Comparison of ENCODE assay signal across 8 mouse cellular contexts in genomic region chr2:13407272-13407671, GRCm38 (mm10).
DNase-seq lines count a peak whose midpoint lies in the region; ATAC-seq and TF ChIP-seq lines count a peak whose summit lies in the region.

No protein-coding gene starts in this region.

- WGBS in kidney, postnatal 0 days: 36% methylated on average over 5 of the region's 5 CpGs
- 46% methylated on average over 5 of the region's 5 CpGs for WGBS in heart, embryonic 12.5 days
- 23% methylated on average over 5 of the region's 5 CpGs for WGBS in midbrain, embryonic 12.5 days
- 35% methylated on average over 5 of the region's 5 CpGs for WGBS in liver, embryonic 11.5 days

- DNase-seq in kidney, postnatal 0 days (ENCODE audit: low spot score): peak; percentile 57
- DNase-seq in kidney, adult 8-10 months: no peak
- DNase-seq in adipocyte (ENCODE audit: low spot score): peak; percentile 75
- DNase-seq in spleen, postnatal 14 days (ENCODE audit: low spot score in 2 of 2): no peak
- DNase-seq in liver, embryonic 11.5 days (ENCODE audit: low spot score): no peak
- DNase-seq in cerebellum, postnatal 25 days: no peak

- no peak for TF ChIP-seq CTCF in kidney, postnatal 0 days (IDR thresholded peaks at IDR 0.05; ENCODE audit: low read depth)

- no peak overlapping the region for H3K27ac ChIP-seq in kidney, postnatal 0 days
- peak overlapping the region; percentile 13; the same call in 1 of the 2 replicates for H3K27ac ChIP-seq in heart, embryonic 12.5 days (ENCODE audit: poor library complexity, severe bottlenecking)
- H3K27ac ChIP-seq in midbrain, embryonic 12.5 days (replicated peaks): no peak overlapping the region
- no peak overlapping the region for H3K27ac ChIP-seq in liver, embryonic 11.5 days (ENCODE audit: low read depth, low read length)

- no peaks in the 10 kb centered on the region for H3K4me1 ChIP-seq in kidney, postnatal 0 days (replicated peaks; ENCODE audit: insufficient read depth, low read length)
- H3K4me1 ChIP-seq in heart, embryonic 12.5 days (replicated peaks): peaks cover 9% of the 10 kb centered on the region; the same call in 1 of the 2 replicates
- peaks cover 11% of the 10 kb centered on the region for H3K4me1 ChIP-seq in midbrain, embryonic 12.5 days
- peaks cover 4% of the 10 kb centered on the region for H3K4me1 ChIP-seq in liver, embryonic 11.5 days (replicated peaks; ENCODE audit: control insufficient read depth, insufficient read depth, low read length)

- H3K4me3 ChIP-seq in kidney, postnatal 0 days (replicated peaks; ENCODE audit: low read depth, low read length): no peak overlapping the region
- H3K4me3 ChIP-seq in heart, embryonic 12.5 days: no peak overlapping the region
- H3K4me3 ChIP-seq in midbrain, embryonic 12.5 days: no peak overlapping the region
- H3K4me3 ChIP-seq in liver, embryonic 11.5 days (ENCODE audit: low read depth, low read length): no peak overlapping the region

- H3K4me2 ChIP-seq in kidney, postnatal 0 days (ENCODE audit: low read length): no peak overlapping the region
- H3K4me2 ChIP-seq in heart, embryonic 12.5 days: no peak overlapping the region
- no peak overlapping the region for H3K4me2 ChIP-seq in midbrain, embryonic 12.5 days (replicated peaks)
- H3K4me2 ChIP-seq in liver, embryonic 11.5 days: no peak overlapping the region

- H3K9me3 ChIP-seq in kidney, postnatal 0 days (replicated peaks; ENCODE audit: low read length): no peaks in the 10 kb centered on the region
- no peaks in the 10 kb centered on the region for H3K9me3 ChIP-seq in heart, embryonic 12.5 days (replicated peaks)
- no peaks in the 10 kb centered on the region for H3K9me3 ChIP-seq in midbrain, embryonic 12.5 days
- H3K9me3 ChIP-seq in liver, embryonic 11.5 days (ENCODE audit: control insufficient read depth, low read length): no peaks in the 10 kb centered on the region

- H3K36me3 ChIP-seq in kidney, postnatal 0 days (ENCODE audit: insufficient read depth, low read length): no peaks in the 10 kb centered on the region
- H3K36me3 ChIP-seq in heart, embryonic 12.5 days: no peaks in the 10 kb centered on the region
- H3K36me3 ChIP-seq in midbrain, embryonic 12.5 days: no peaks in the 10 kb centered on the region
- H3K36me3 ChIP-seq in liver, embryonic 11.5 days (ENCODE audit: control insufficient read depth, insufficient read depth, low read length): no peaks in the 10 kb centered on the region

- ATAC-seq in kidney, postnatal 0 days (replicated peaks; ENCODE audit: low FRiP score, low read depth): peak; percentile 61; the same call in 1 of the 2 replicates
- no peak for ATAC-seq in heart, embryonic 12.5 days (ENCODE audit: insufficient number of reproducible peaks, low FRiP score)
- peak; percentile 81; the same call in 1 of the 2 replicates for ATAC-seq in midbrain, embryonic 12.5 days (ENCODE audit: low FRiP score, low read depth)
- no peak for ATAC-seq in liver, embryonic 11.5 days (replicated peaks; ENCODE audit: low FRiP score)

- H3K27me3 ChIP-seq in kidney, postnatal 0 days (ENCODE audit: insufficient read depth, low read length): no peaks in the 10 kb centered on the region
- H3K27me3 ChIP-seq in heart, embryonic 12.5 days (replicated peaks): no peaks in the 10 kb centered on the region
- no peaks in the 10 kb centered on the region for H3K27me3 ChIP-seq in midbrain, embryonic 12.5 days
- H3K27me3 ChIP-seq in liver, embryonic 11.5 days (replicated peaks; ENCODE audit: control insufficient read depth, insufficient read depth, low read length): no peaks in the 10 kb centered on the region

- no peak overlapping the region for H3K9ac ChIP-seq in kidney, postnatal 0 days (ENCODE audit: low read depth, low read length)
- no peak overlapping the region for H3K9ac ChIP-seq in heart, embryonic 12.5 days
- no peak overlapping the region for H3K9ac ChIP-seq in midbrain, embryonic 12.5 days (replicated peaks)
- H3K9ac ChIP-seq in liver, embryonic 11.5 days (ENCODE audit: low read depth, low read length): no peak overlapping the region

Comparison
In these comparisons a context has a peak if more than half of its experiments do, and no peak if none do; other contexts are left out.
1. DNase-seq: peak in kidney, postnatal 0 days (single experiment) and adipocyte (single experiment); none in kidney, adult 8-10 months (0 of 2), spleen, postnatal 14 days (0 of 2), liver, embryonic 11.5 days (single experiment) and cerebellum, postnatal 25 days (0 of 2).
2. ATAC-seq: peak in kidney, postnatal 0 days (single experiment) and midbrain, embryonic 12.5 days (single experiment); none in heart, embryonic 12.5 days (single experiment) and liver, embryonic 11.5 days (single experiment).